Mouse (Mus musculus): ENCODE data around the gene Cdon. TPM values are rescaled to one million over a fixed set of nuclear protein-coding genes. Genes with fewer than 3 reads are reported as not detected.

The Cdon gene
- polyA plus RNA-seq, 1 experiment, result 39.9 TPM

DNA sequence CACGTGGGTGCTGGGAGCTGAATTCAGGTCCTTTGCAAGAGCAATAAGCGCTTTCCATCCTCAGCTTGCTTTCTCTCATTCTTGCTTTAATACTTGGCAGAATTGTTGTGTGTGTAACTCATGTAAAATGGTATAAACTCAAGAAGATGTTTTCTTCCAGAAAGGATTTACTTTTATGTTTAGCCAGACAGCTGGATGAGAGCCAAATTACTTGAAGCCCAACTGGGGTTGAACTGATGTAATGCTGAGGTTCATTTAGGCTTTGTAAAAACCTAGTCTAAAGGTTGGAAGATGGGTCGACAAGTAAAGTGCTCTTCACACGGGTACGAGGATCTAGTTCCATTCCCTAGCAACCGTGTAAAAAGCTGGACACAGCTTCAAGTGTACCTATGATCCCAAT lies 79.0 kb downstream of the Cdon start:
- TF ChIP-seq CTCF (IDR thresholded peaks at IDR 0.05; ENCODE audit: control insufficient read depth, insufficient read depth, insufficient read length) (no peak), MYOD1 (IDR thresholded peaks at IDR 0.05; ENCODE audit: control insufficient read depth, insufficient read length, low read depth) (no peak), CEBPB (IDR thresholded peaks at IDR 0.05; ENCODE audit: low read depth) (no peak), MYOG (IDR thresholded peaks at IDR 0.05; ENCODE audit: control insufficient read depth, extremely low read depth, insufficient read length) (no peak), MAX (IDR thresholded peaks at IDR 0.05) (no peak), FOSL1 (IDR thresholded peaks at IDR 0.05; ENCODE audit: insufficient read depth, low read length, poor library complexity, severe bottlenecking) (no peak), USF1 (IDR thresholded peaks at IDR 0.05; ENCODE audit: low read depth) (no peak)
- Histone ChIP-seq H3K4me3 (ENCODE audit: insufficient read depth, poor library complexity, severe bottlenecking) (no peak overlapping the region), H3K79me3 (ENCODE audit: low read depth) (no peaks in the 10 kb centered on the region), H3K27me3 (ENCODE audit: control insufficient read depth, insufficient read depth, insufficient read length) (no peaks in the 10 kb centered on the region), H3ac (ENCODE audit: control insufficient read depth, insufficient read length, low read depth) (no peak overlapping the region), H3K36me3 (ENCODE audit: control insufficient read depth, insufficient read depth) (peaks cover 14% of the 10 kb centered on the region), H3K79me2 (ENCODE audit: control insufficient read depth, insufficient read depth) (no peaks in the 10 kb centered on the region)

DNA sequence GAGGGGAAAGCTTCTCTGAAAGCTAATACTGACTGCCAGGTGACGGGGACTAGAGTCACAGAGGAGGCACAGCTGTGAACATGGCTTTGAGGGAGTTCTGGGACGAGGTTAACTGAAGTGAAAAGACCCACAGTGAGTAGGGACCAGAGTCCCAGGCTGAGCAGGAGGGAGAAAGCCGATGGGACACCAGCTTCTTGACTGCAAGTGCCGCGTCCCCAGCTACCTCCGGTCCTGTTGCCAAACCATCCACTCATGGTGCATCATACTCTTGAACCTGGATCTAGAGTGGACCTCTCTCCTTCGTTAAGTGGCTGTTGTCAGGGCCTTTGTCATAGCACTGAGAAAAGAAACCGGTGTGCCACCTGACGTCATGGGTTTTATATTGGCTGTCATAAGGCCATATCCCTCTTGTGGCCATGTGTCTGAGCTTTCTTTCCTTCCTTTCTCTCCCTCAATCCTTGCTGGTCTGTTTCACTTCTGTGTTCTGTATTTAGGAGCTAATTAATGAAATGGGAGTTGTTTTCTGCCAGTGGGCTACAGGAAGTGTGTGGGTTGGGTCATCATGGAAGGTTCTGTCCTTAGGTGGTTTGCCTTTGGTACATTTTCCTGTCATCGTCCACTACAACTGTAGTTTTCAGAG lies 81.6 kb downstream of the Cdon start:
- Histone ChIP-seq H3K27me3 (ENCODE audit: control insufficient read depth, insufficient read depth, insufficient read length) (no peaks in the 10 kb centered on the region), H3K79me3 (ENCODE audit: low read depth) (no peaks in the 10 kb centered on the region), H3ac (ENCODE audit: control insufficient read depth, insufficient read length, low read depth) (no peak overlapping the region), H3K79me2 (ENCODE audit: control insufficient read depth, insufficient read depth) (no peaks in the 10 kb centered on the region), H3K36me3 (ENCODE audit: control insufficient read depth, insufficient read depth) (peaks cover 8% of the 10 kb centered on the region), H3K4me3 (ENCODE audit: insufficient read depth, poor library complexity, severe bottlenecking) (no peak overlapping the region)
- TF ChIP-seq MYOG (IDR thresholded peaks at IDR 0.05; ENCODE audit: control insufficient read depth, extremely low read depth, insufficient read length) (no peak), FOSL1 (IDR thresholded peaks at IDR 0.05; ENCODE audit: insufficient read depth, low read length, poor library complexity, severe bottlenecking) (no peak), CTCF (IDR thresholded peaks at IDR 0.05; ENCODE audit: control insufficient read depth, insufficient read depth, insufficient read length) (no peak), MAX (IDR thresholded peaks at IDR 0.05) (no peak), CEBPB (IDR thresholded peaks at IDR 0.05; ENCODE audit: low read depth) (no peak), MYOD1 (IDR thresholded peaks at IDR 0.05; ENCODE audit: control insufficient read depth, insufficient read length, low read depth) (no peak), USF1 (IDR thresholded peaks at IDR 0.05; ENCODE audit: low read depth) (no peak)

DNA sequence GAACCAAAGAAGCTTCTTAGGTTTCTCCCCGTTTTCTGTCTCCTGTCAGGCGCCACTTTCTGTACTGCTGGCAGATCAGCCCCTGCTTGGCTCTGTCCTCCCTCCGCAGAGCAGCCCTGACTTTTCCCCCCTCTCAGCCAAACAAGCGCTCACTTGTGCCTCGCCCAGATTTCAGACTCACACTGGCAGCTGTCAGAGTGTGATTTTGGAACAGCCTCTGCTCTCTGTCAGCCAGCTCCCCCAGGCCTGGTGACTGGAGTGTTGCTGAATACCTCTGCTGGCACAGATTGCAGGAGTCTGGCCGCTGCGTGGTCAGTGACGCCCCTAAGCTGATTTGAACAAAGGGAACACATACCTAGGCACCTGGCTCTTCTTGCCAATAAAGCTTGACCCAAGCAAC lies 87.3 kb downstream of the Cdon start:
- no peak for TF ChIP-seq USF1 (IDR thresholded peaks at IDR 0.05; ENCODE audit: low read depth)
- no peak for TF ChIP-seq FOSL1 (IDR thresholded peaks at IDR 0.05; ENCODE audit: insufficient read depth, low read length, poor library complexity, severe bottlenecking)
- TF ChIP-seq MYOD1 (IDR thresholded peaks at IDR 0.05; ENCODE audit: control insufficient read depth, insufficient read length, low read depth), result no peak
- no peak for TF ChIP-seq MYOG (IDR thresholded peaks at IDR 0.05; ENCODE audit: control insufficient read depth, extremely low read depth, insufficient read length)
- no peak for TF ChIP-seq MAX (IDR thresholded peaks at IDR 0.05)
- no peak for TF ChIP-seq CEBPB (IDR thresholded peaks at IDR 0.05; ENCODE audit: low read depth)
- H3K4me3 ChIP-seq (ENCODE audit: insufficient read depth, poor library complexity, severe bottlenecking), result no peak overlapping the region
- H3K27me3 ChIP-seq (ENCODE audit: control insufficient read depth, insufficient read depth, insufficient read length), result no peaks in the 10 kb centered on the region

DNA sequence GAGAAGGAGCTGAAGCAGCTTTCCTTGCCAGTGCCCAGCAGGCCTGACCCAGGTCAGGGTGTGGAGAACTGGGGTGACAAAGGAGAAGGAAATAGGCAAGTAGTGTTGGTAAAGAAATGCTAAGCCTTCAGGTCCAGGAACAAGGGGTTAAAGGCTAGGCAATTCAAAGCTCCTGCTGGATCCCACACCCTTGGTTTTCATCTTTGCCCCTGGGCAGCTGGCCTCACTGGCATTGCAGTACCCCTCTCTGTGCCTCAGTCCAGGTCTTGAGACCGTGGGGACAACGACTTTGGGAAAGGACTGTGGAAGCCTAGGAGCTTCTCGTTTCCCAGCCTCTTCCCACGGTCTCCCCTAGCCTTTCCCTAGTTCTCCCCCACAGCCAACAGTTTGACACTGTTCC lies 93.0 kb downstream of the Cdon start:
- no peak overlapping the region for H3K4me3 ChIP-seq (ENCODE audit: insufficient read depth, poor library complexity, severe bottlenecking)
- TF ChIP-seq USF1 (IDR thresholded peaks at IDR 0.05; ENCODE audit: low read depth), result no peak
- no peaks in the 10 kb centered on the region for H3K79me2 ChIP-seq (ENCODE audit: control insufficient read depth, insufficient read depth)
- H3K79me3 ChIP-seq (ENCODE audit: low read depth), result no peaks in the 10 kb centered on the region
- H3ac ChIP-seq (ENCODE audit: control insufficient read depth, insufficient read length, low read depth), result no peak overlapping the region
- H3K36me3 ChIP-seq (ENCODE audit: control insufficient read depth, insufficient read depth), result no peaks in the 10 kb centered on the region
- H3K27me3 ChIP-seq (ENCODE audit: control insufficient read depth, insufficient read depth, insufficient read length), result no peaks in the 10 kb centered on the region

More for the DNA sequence above, 87.3 kb downstream of the Cdon start:
- H3K36me3 ChIP-seq (ENCODE audit: control insufficient read depth, insufficient read depth), result no peaks in the 10 kb centered on the region
- no peak overlapping the region for H3ac ChIP-seq (ENCODE audit: control insufficient read depth, insufficient read length, low read depth)
- H3K79me3 ChIP-seq (ENCODE audit: low read depth), result no peaks in the 10 kb centered on the region
- H3K79me2 ChIP-seq (ENCODE audit: control insufficient read depth, insufficient read depth), result no peaks in the 10 kb centered on the region

DNA sequence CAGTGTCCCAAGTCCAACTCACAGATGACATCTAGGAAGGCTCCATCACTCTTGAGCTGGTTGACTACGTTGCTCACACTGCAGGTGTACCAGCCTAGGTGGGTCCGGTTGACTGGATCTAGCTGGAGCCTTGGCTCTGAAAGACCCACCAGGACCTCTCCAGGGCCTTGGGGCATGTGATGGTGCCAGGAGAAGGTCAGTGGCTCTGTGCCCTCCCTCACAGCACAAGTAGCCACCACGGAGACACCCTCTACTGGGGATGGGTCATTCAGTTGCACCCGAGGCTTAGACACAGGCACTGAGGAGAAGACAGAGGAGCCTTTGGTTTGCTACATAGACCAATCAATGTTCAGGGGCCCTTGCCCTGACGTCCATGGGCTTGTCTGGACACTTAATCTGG lies 95.3 kb downstream of the Cdon start:
- H3K4me3 ChIP-seq (ENCODE audit: insufficient read depth, poor library complexity, severe bottlenecking), result no peak overlapping the region
- TF ChIP-seq MAX (IDR thresholded peaks at IDR 0.05) (no peak), CEBPB (IDR thresholded peaks at IDR 0.05; ENCODE audit: low read depth) (no peak), CTCF (IDR thresholded peaks at IDR 0.05; ENCODE audit: control insufficient read depth, insufficient read depth, insufficient read length) (no peak), FOSL1 (IDR thresholded peaks at IDR 0.05; ENCODE audit: insufficient read depth, low read length, poor library complexity, severe bottlenecking) (no peak), USF1 (IDR thresholded peaks at IDR 0.05; ENCODE audit: low read depth) (no peak), MYOG (IDR thresholded peaks at IDR 0.05; ENCODE audit: control insufficient read depth, extremely low read depth, insufficient read length) (no peak), MYOD1 (IDR thresholded peaks at IDR 0.05; ENCODE audit: control insufficient read depth, insufficient read length, low read depth) (no peak)
- H3K36me3 ChIP-seq (ENCODE audit: control insufficient read depth, insufficient read depth), result no peaks in the 10 kb centered on the region
- H3K27me3 ChIP-seq (ENCODE audit: control insufficient read depth, insufficient read depth, insufficient read length), result no peaks in the 10 kb centered on the region
- H3K79me2 ChIP-seq (ENCODE audit: control insufficient read depth, insufficient read depth), result no peaks in the 10 kb centered on the region
- H3ac ChIP-seq (ENCODE audit: control insufficient read depth, insufficient read length, low read depth), result no peak overlapping the region
- no peaks in the 10 kb centered on the region for H3K79me3 ChIP-seq (ENCODE audit: low read depth)

DNA sequence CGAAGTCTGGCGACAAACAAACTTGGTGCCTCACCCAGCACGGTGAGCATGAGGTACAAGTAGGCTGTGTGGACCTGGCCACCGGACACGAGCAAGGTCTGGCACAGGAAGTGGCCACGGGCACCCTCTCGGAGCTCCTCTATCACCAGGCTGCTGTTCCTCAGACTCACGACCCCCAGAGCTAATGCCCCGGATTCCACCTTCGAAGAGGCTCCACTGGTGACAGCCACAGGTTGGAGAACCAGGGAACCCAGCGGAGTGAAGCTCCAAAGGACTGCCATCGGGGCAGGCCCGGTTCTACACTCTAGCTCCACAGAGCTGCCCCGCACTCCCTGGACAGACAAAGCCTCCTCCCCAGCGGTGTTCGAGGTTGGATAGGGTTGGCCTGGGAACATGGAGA lies 95.8 kb downstream of the Cdon start:
- no peaks in the 10 kb centered on the region for H3K36me3 ChIP-seq (ENCODE audit: control insufficient read depth, insufficient read depth)
- no peaks in the 10 kb centered on the region for H3K27me3 ChIP-seq (ENCODE audit: control insufficient read depth, insufficient read depth, insufficient read length)
- TF ChIP-seq MYOD1 (IDR thresholded peaks at IDR 0.05; ENCODE audit: control insufficient read depth, insufficient read length, low read depth), result no peak
- no peak for TF ChIP-seq CEBPB (IDR thresholded peaks at IDR 0.05; ENCODE audit: low read depth)
- no peak for TF ChIP-seq MAX (IDR thresholded peaks at IDR 0.05)
- TF ChIP-seq MYOG (IDR thresholded peaks at IDR 0.05; ENCODE audit: control insufficient read depth, extremely low read depth, insufficient read length), result no peak
- no peak for TF ChIP-seq CTCF (IDR thresholded peaks at IDR 0.05; ENCODE audit: control insufficient read depth, insufficient read depth, insufficient read length)
- no peak for TF ChIP-seq FOSL1 (IDR thresholded peaks at IDR 0.05; ENCODE audit: insufficient read depth, low read length, poor library complexity, severe bottlenecking)
- no peak for TF ChIP-seq USF1 (IDR thresholded peaks at IDR 0.05; ENCODE audit: low read depth)
- no peaks in the 10 kb centered on the region for H3K79me3 ChIP-seq (ENCODE audit: low read depth)
- H3K79me2 ChIP-seq (ENCODE audit: control insufficient read depth, insufficient read depth), result no peaks in the 10 kb centered on the region
- H3K4me3 ChIP-seq (ENCODE audit: insufficient read depth, poor library complexity, severe bottlenecking), result no peak overlapping the region
- H3ac ChIP-seq (ENCODE audit: control insufficient read depth, insufficient read length, low read depth), result no peak overlapping the region

Measured in C2C12 (cell line).